Mouse (Mus musculus) stomach, embryonic 16.5 days (tissue): ENCODE measurements around the gene Wipf1. TPM values are rescaled to one million over a fixed set of nuclear protein-coding genes. Genes with fewer than 3 reads are reported as not detected.

Experiments used
- ATAC-seq: fragments of 200-750 bp; cut with Nextera tagmentation; 2 replicates; pipeline ENCODE4 v1.8.0; 2017; ENCODE audit warnings: moderate number of reproducible peaks, moderate TSS enrichment; ENCODE audit not compliant: insufficient read depth, low FRiP score
- H3K27ac ChIP-seq: fragments of 300-500 bp; sonication (generic); 2 replicates; pipeline ENCODE4 v1.5.1; 2014; ENCODE audit warnings: low read length
- H3K27me3 ChIP-seq: fragments of 300-500 bp; sonication (generic); 2 replicates; pipeline ENCODE4 v1.6.1; 2014; ENCODE audit warnings: low read length, control low read depth, mixed read lengths; ENCODE audit not compliant: control insufficient read depth, insufficient read depth
- H3K36me3 ChIP-seq: fragments of 300-500 bp; sonication (generic); 2 replicates; pipeline ENCODE4 v1.6.1; 2014; ENCODE audit warnings: low read length; ENCODE audit not compliant: control insufficient read depth, insufficient read depth
- H3K4me1 ChIP-seq: fragments of 300-500 bp; sonication (generic); 2 replicates; pipeline ENCODE4 v1.6.1; 2014; ENCODE audit warnings: low read length, control low read depth, mixed read lengths; ENCODE audit not compliant: control insufficient read depth, insufficient read depth
- H3K4me2 ChIP-seq: fragments of 300-500 bp; sonication (generic); 2 replicates; pipeline ENCODE4 v1.6.1; 2014; ENCODE audit warnings: low read depth, low read length, mixed read lengths
- H3K4me3 ChIP-seq: fragments of 300-500 bp; sonication (generic); replicated peaks from 2 replicates; pipeline ENCODE4 v1.5.1; 2014; ENCODE audit warnings: mild to moderate bottlenecking, low read length
- H3K9ac ChIP-seq: fragments of 300-500 bp; sonication (generic); 2 replicates; pipeline ENCODE4 v1.6.1; 2014; ENCODE audit warnings: low read length
- H3K9me3 ChIP-seq: fragments of 300-500 bp; sonication (generic); replicated peaks from 2 replicates; pipeline ENCODE4 v1.6.1; 2016; ENCODE audit warnings: low read length, control low read depth; ENCODE audit not compliant: control insufficient read depth
- whole genome bisulfite sequencing: fragments of 180-500 bp; shearing (Covaris S2); extraction: QIAGEN DNeasy Blood & Tissue Kit; methylation state at CpG from one replicate; pipeline ENCODE4 v1.1.7; 2014; 5-methylcytosine and 5-hydroxymethylcytosine counted together
- polyA plus RNA-seq: library from polyadenylated mRNA; unstranded; fragments of >200 nt; fragmentation: Nextera tagmentation; extraction: Ambion mirVana; gene quantifications from 2 replicates; pipeline ENCODE4 v1.2.1, GENCODE M21; 2015

Gene Wipf1
- polyA plus RNA-seq: 5.6 and 7.0 TPM in 2 replicates

- Histone ChIP-seq H3K9me3 (no peaks in the 10 kb centered on the region), H3K27me3 (no peaks in the 10 kb centered on the region), H3K4me1 (0 out of 2 replicates have a peak, but pooled peaks cover 5% of the 10 kb centered on the region), H3K36me3 (no peaks in the 10 kb centered on the region), H3K27ac (peak within 1 kb of the TSS; percentile 79), H3K4me2 (peak within 1 kb of the TSS; percentile 84), H3K4me3 (peak within 1 kb of the TSS; percentile 82), H3K9ac (peak within 1 kb of the TSS; percentile 95)
- 3% methylated on average over 63 of the region's 66 CpGs for WGBS
- ATAC-seq: peak; percentile 85
Observed at GRCm38 (mm10) chr2:73529356-73530330, at the start of gene Wipf1. TSS of gene Wipf1 (minus strand) at chr2:73529734.

- no peak for ATAC-seq
- Histone ChIP-seq H3K4me2 (no peak overlapping the region), H3K9me3 (no peaks in the 10 kb centered on the region), H3K4me3 (no peak overlapping the region), H3K36me3 (no peaks in the 10 kb centered on the region), H3K27me3 (no peaks in the 10 kb centered on the region), H3K9ac (no peak overlapping the region), H3K4me1 (no peaks in the 10 kb centered on the region), H3K27ac (no peak overlapping the region)
- 53% methylated on average over 5 of the region's 5 CpGs for WGBS
Observed at GRCm38 (mm10) chr2:73579168-73579567, 49.6 kb upstream of the Wipf1 start.

- H3K27ac ChIP-seq: no peak overlapping the region
- H3K36me3 ChIP-seq: no peaks in the 10 kb centered on the region
- no peaks in the 10 kb centered on the region for H3K9me3 ChIP-seq
- WGBS: 82% methylated on average over 6 of the region's 6 CpGs
- H3K27me3 ChIP-seq: no peaks in the 10 kb centered on the region
- H3K4me2 ChIP-seq: no peak overlapping the region
- no peaks in the 10 kb centered on the region for H3K4me1 ChIP-seq
- no peak for ATAC-seq
- no peak overlapping the region for H3K4me3 ChIP-seq
- no peak overlapping the region for H3K9ac ChIP-seq
Observed at GRCm38 (mm10) chr2:73574418-73574817, 44.9 kb upstream of the Wipf1 start.

- ATAC-seq: no peak
- 86% methylated on average over 4 of the region's 4 CpGs for WGBS
- H3K9ac ChIP-seq: no peak overlapping the region
- no peaks in the 10 kb centered on the region for H3K27me3 ChIP-seq
- H3K4me2 ChIP-seq: no peak overlapping the region
- H3K9me3 ChIP-seq: no peaks in the 10 kb centered on the region
- no peaks in the 10 kb centered on the region for H3K4me1 ChIP-seq
- no peaks in the 10 kb centered on the region for H3K36me3 ChIP-seq
- H3K4me3 ChIP-seq: no peak overlapping the region
- H3K27ac ChIP-seq: no peak overlapping the region
Observed at GRCm38 (mm10) chr2:73573556-73573955, 44.0 kb upstream of the Wipf1 start.

GRCm38 (mm10) chr2:73572539-73573372, 43.2 kb upstream of the Wipf1 start:
- no peak for ATAC-seq
- H3K4me1 ChIP-seq: no peaks in the 10 kb centered on the region
- 33% methylated on average over 23 of the region's 23 CpGs for WGBS
- no peak overlapping the region for H3K27ac ChIP-seq
- H3K9ac ChIP-seq: no peak overlapping the region
- H3K9me3 ChIP-seq: no peaks in the 10 kb centered on the region
- peak overlapping the region; percentile 17; the same call in 1 of the 2 replicates for H3K4me3 ChIP-seq
- peak overlapping the region; percentile 29 for H3K4me2 ChIP-seq
- H3K36me3 ChIP-seq: no peaks in the 10 kb centered on the region
- H3K27me3 ChIP-seq: no peaks in the 10 kb centered on the region

GRCm38 (mm10) chr2:73571901-73572300, 42.4 kb upstream of the Wipf1 start:
- ATAC-seq: no peak
- H3K27me3 ChIP-seq: no peaks in the 10 kb centered on the region
- WGBS: 68% methylated on average over 6 of the region's 6 CpGs
- H3K9ac ChIP-seq: no peak overlapping the region
- no peak overlapping the region for H3K27ac ChIP-seq
- H3K9me3 ChIP-seq: no peaks in the 10 kb centered on the region
- H3K4me3 ChIP-seq: no peak overlapping the region
- H3K36me3 ChIP-seq: no peaks in the 10 kb centered on the region
- no peak overlapping the region for H3K4me2 ChIP-seq
- H3K4me1 ChIP-seq: no peaks in the 10 kb centered on the region

GRCm38 (mm10) chr2:73571304-73571703, 41.8 kb upstream of the Wipf1 start:
- H3K4me2 ChIP-seq: no peak overlapping the region
- no peaks in the 10 kb centered on the region for H3K27me3 ChIP-seq
- H3K27ac ChIP-seq: no peak overlapping the region
- no peak overlapping the region for H3K9ac ChIP-seq
- WGBS: 90% methylated on average over 9 of the region's 9 CpGs
- H3K4me1 ChIP-seq: no peaks in the 10 kb centered on the region
- no peaks in the 10 kb centered on the region for H3K9me3 ChIP-seq
- H3K36me3 ChIP-seq: no peaks in the 10 kb centered on the region
- ATAC-seq: no peak
- H3K4me3 ChIP-seq: no peak overlapping the region

GRCm38 (mm10) chr2:73566989-73567605, 37.6 kb upstream of the Wipf1 start:
- Histone ChIP-seq H3K9ac (peak overlapping the region; percentile 49; the same call in 1 of the 2 replicates), H3K4me1 (no peaks in the 10 kb centered on the region; the same call in 1 of the 2 replicates), H3K9me3 (no peaks in the 10 kb centered on the region), H3K4me3 (peak overlapping the region; percentile 36), H3K36me3 (no peaks in the 10 kb centered on the region), H3K27ac (no peak overlapping the region), H3K27me3 (no peaks in the 10 kb centered on the region), H3K4me2 (peak overlapping the region; percentile 49)
- ATAC-seq: 0 out of 2 replicates have a peak, but pooled peaks have one; percentile 37
- WGBS: 16% methylated on average over 8 of the region's 8 CpGs
